Comparison of ENCODE assay signal across 8 mouse cellular contexts in the genomic region with DNA sequence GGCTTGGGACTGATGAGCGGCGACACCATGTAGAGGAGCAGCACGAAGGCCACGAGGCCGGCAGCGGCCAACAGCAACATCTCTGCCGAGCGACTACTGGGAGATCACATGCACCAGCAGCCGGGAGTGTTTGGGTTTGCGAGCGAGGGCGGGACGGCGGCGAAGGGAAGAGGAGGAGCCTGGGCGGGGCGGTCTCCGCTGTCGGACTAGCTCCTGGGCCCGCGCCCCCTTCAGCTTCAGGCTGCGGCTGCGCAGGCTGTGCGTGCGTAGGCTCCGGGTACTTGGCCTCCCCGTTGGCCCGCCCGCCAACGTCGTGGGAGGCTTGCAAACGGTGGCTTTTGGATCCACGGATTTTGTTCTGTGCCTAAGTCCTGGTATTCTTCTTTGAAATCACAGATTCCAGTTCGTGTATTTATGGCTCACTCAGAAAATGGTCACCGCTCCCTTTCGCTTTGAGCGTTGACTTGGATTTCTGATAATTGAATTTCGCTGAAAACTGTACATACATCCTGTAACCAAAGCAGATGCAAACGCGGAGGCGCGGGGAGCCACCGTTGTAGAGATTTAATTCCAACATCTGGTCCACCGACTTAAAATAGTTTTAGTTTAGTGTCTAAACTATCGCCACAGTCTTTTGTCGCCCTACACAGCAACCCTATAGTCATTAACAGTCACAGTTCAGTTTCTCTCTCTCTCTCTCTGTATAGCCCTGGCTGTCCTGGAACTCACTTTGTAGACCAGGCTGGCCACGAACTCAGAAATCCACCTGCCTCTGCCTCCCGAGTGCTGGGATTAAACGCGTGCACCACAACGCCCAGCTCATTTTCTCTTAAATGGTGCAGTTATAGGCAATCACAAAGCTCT. TPM values are rescaled to one million over a fixed set of nuclear protein-coding genes. Genes with fewer than 3 reads are reported as not detected.
DNase-seq lines count a peak whose midpoint lies in the region; ATAC-seq and TF ChIP-seq lines count a peak whose summit lies in the region.

A gene (minus strand): TSS at position 156 of the 864 bp plus-strand sequence.

- H3K79me2 ChIP-seq in CH12.LX (replicated peaks; ENCODE audit: control insufficient read depth, extremely low read depth, insufficient read depth, poor library complexity, severe bottlenecking) = no peaks in the 10 kb centered on the region

- peak; percentile 83 for TF ChIP-seq POLR2A in CH12.LX (IDR thresholded peaks at IDR 0.05; ENCODE audit: low read depth, low read length)

- no peaks in the 10 kb centered on the region for H3K27me3 ChIP-seq in CH12.LX (replicated peaks)
- H3K27me3 ChIP-seq in forebrain, embryonic 11.5 days (ENCODE audit: control insufficient read depth, insufficient read depth, low read length) = no peaks in the 10 kb centered on the region
- no peaks in the 10 kb centered on the region for H3K27me3 ChIP-seq in heart, embryonic 16.5 days (ENCODE audit: control insufficient read depth, insufficient read depth, low read length)
- H3K27me3 ChIP-seq in liver, embryonic 15.5 days = no peaks in the 10 kb centered on the region
- no peaks in the 10 kb centered on the region for H3K27me3 ChIP-seq in neural tube, embryonic 12.5 days (replicated peaks)

- H3K9me3 ChIP-seq in CH12.LX (replicated peaks; ENCODE audit: low read length) = no peaks in the 10 kb centered on the region
- no peaks in the 10 kb centered on the region for H3K9me3 ChIP-seq in forebrain, embryonic 11.5 days (ENCODE audit: control insufficient read depth, low read length)
- no peaks in the 10 kb centered on the region for H3K9me3 ChIP-seq in heart, embryonic 16.5 days (replicated peaks; ENCODE audit: control insufficient read depth, low read length)
- H3K9me3 ChIP-seq in liver, embryonic 15.5 days (replicated peaks) = no peaks in the 10 kb centered on the region
- H3K9me3 ChIP-seq in neural tube, embryonic 12.5 days = no peaks in the 10 kb centered on the region

- peak within 1 kb of the TSS; percentile 36 for H3K27ac ChIP-seq in CH12.LX (ENCODE audit: insufficient read depth, low read depth)
- H3K27ac ChIP-seq in forebrain, embryonic 11.5 days (ENCODE audit: low read depth, low read length) = peak within 1 kb of the TSS; percentile 71
- H3K27ac ChIP-seq in heart, embryonic 16.5 days (ENCODE audit: low read length) = peak within 1 kb of the TSS; percentile 93
- H3K27ac ChIP-seq in liver, embryonic 15.5 days (replicated peaks) = peak within 1 kb of the TSS; percentile 90
- 0 out of 2 replicates have a peak within 1 kb of the TSS, but pooled peaks have one; percentile 53 for H3K27ac ChIP-seq in neural tube, embryonic 12.5 days

- peak within 1 kb of the TSS; percentile 63 for H3K4me2 ChIP-seq in CH12.LX (ENCODE audit: insufficient read depth, low read depth, poor library complexity, severe bottlenecking)
- H3K4me2 ChIP-seq in forebrain, embryonic 11.5 days (ENCODE audit: low read depth, low read length, severe bottlenecking) = peak within 1 kb of the TSS; percentile 97
- peak within 1 kb of the TSS; percentile 99 for H3K4me2 ChIP-seq in heart, embryonic 16.5 days (ENCODE audit: low read depth, low read length)
- H3K4me2 ChIP-seq in liver, embryonic 15.5 days = peak within 1 kb of the TSS; percentile 99
- peak within 1 kb of the TSS; percentile 76 for H3K4me2 ChIP-seq in neural tube, embryonic 12.5 days (replicated peaks)

- H3K36me3 ChIP-seq in CH12.LX (replicated peaks in 1 of 2; ENCODE audit: control insufficient read depth in 1 of 2, insufficient read depth in 1 of 2, low read length in 1 of 2) = peaks cover 2 to 34% of the 10 kb centered on the region in 2 experiments
- H3K36me3 ChIP-seq in forebrain, embryonic 11.5 days (ENCODE audit: control insufficient read depth, insufficient read depth, low read length) = no peaks in the 10 kb centered on the region
- H3K36me3 ChIP-seq in heart, embryonic 16.5 days (ENCODE audit: control insufficient read depth, insufficient read depth) = no peaks in the 10 kb centered on the region
- H3K36me3 ChIP-seq in liver, embryonic 15.5 days (replicated peaks) = 0 out of 2 replicates have a peak, but pooled peaks cover under 1% of the 10 kb centered on the region
- peaks cover 11% of the 10 kb centered on the region; the same call in 1 of the 2 replicates for H3K36me3 ChIP-seq in neural tube, embryonic 12.5 days

- TF ChIP-seq RAD21 in CH12.LX (IDR thresholded peaks at IDR 0.05; ENCODE audit: low read depth, low read length) = no peak

- peaks cover 7 to 19% of the 10 kb centered on the region in 2 experiments for H3K4me1 ChIP-seq in CH12.LX (ENCODE audit: control insufficient read depth in 1 of 2, insufficient read depth in 2 of 2)
- H3K4me1 ChIP-seq in forebrain, embryonic 11.5 days (replicated peaks; ENCODE audit: control insufficient read depth, insufficient read depth, low read length) = peaks cover 6% of the 10 kb centered on the region; the same call in 1 of the 2 replicates
- H3K4me1 ChIP-seq in heart, embryonic 16.5 days (ENCODE audit: control insufficient read depth, insufficient read depth, low read length) = peaks cover 14% of the 10 kb centered on the region
- H3K4me1 ChIP-seq in liver, embryonic 15.5 days (replicated peaks) = peaks cover 24% of the 10 kb centered on the region
- H3K4me1 ChIP-seq in neural tube, embryonic 12.5 days = peaks cover 11% of the 10 kb centered on the region

- TF ChIP-seq EP300 in CH12.LX (IDR thresholded peaks at IDR 0.05; ENCODE audit: low read length) = no peak

- peak within 1 kb of the TSS; percentile 39 for H3K9ac ChIP-seq in CH12.LX (ENCODE audit: insufficient read depth, low read depth)
- peak within 1 kb of the TSS; percentile 72 for H3K9ac ChIP-seq in forebrain, embryonic 11.5 days (ENCODE audit: low read length)
- H3K9ac ChIP-seq in heart, embryonic 16.5 days (ENCODE audit: low read length) = peak within 1 kb of the TSS; percentile 87
- H3K9ac ChIP-seq in liver, embryonic 15.5 days = peak within 1 kb of the TSS; percentile 74
- peak within 1 kb of the TSS; percentile 58 for H3K9ac ChIP-seq in neural tube, embryonic 12.5 days

- DNase-seq in CH12.LX (ENCODE audit: extremely low read depth) = peak; percentile 93
- peak; percentile 88 for DNase-seq in c-Kit-positive CD71-positive TER-119-negative erythroid progenitor cells, embryonic 14.5 days (ENCODE audit: low read depth)
- peak; percentile 97 for DNase-seq in forebrain, embryonic 11.5 days (ENCODE audit: low spot score)
- peak; percentile 98 for DNase-seq in kidney, postnatal 36 days
- DNase-seq in telencephalon, adult 2 months (ENCODE audit: low read depth, low spot score) = peak; percentile 98

- 3% methylated on average over 50 of the region's 51 CpGs for WGBS in forebrain, embryonic 11.5 days
- 3% methylated on average over 51 of the region's 51 CpGs for WGBS in heart, embryonic 16.5 days
- 1% methylated on average over 51 of the region's 51 CpGs for WGBS in liver, embryonic 15.5 days (ENCODE audit: insufficient replicate concordance)
- 4% methylated on average over 46 of the region's 51 CpGs for WGBS in neural tube, embryonic 12.5 days

- H3K4me3 ChIP-seq in CH12.LX (replicated peaks in 1 of 3; ENCODE audit: low read depth in 2 of 3, low read length in 2 of 3, poor library complexity in 1 of 3) = peak within 1 kb of the TSS; percentile 86 to 98 (median 86)
- peak within 1 kb of the TSS; percentile 64 for H3K4me3 ChIP-seq in forebrain, embryonic 11.5 days (ENCODE audit: low read depth, low read length)
- H3K4me3 ChIP-seq in heart, embryonic 16.5 days (ENCODE audit: low read length) = peak within 1 kb of the TSS; percentile 91
- peak within 1 kb of the TSS; percentile 73 for H3K4me3 ChIP-seq in liver, embryonic 15.5 days (replicated peaks)
- peak within 1 kb of the TSS; percentile 53 for H3K4me3 ChIP-seq in neural tube, embryonic 12.5 days

- dilution Hi-C loops in CH12.LX (cut with MboI; ENCODE audit: extremely low pct_ligation_motif_present, extremely low pct_unique_long_range_greater_than_20kb, low sequenced_read_pairs) = no loop called here

- in situ Hi-C loops in CH12.LX (cut with MboI; ENCODE audit: low pct_ligation_motif_present, low pct_unique_long_range_greater_than_20kb, low sequenced_read_pairs) = no loop called here

- ATAC-seq in forebrain, embryonic 11.5 days (replicated peaks; ENCODE audit: low FRiP score) = peak; percentile 99
- ATAC-seq in heart, embryonic 16.5 days (replicated peaks; ENCODE audit: extremely low read depth, insufficient read depth, low FRiP score) = peak; percentile 100
- peak; percentile 99 for ATAC-seq in liver, embryonic 15.5 days (ENCODE audit: insufficient read depth)
- peak; percentile 99 for ATAC-seq in neural tube, embryonic 12.5 days (ENCODE audit: low FRiP score, low read depth)

- no peak for TF ChIP-seq CTCF in CH12.LX (conservative IDR thresholded peaks at IDR 0.05 in 1 of 2, IDR thresholded peaks at IDR 0.05 in 1 of 2; ENCODE audit: low read depth in 2 of 2, low read length in 2 of 2)

TF ChIP-seq in CH12.LX, 34 proteins besides CTCF, POLR2A, EP300 and RAD21 (continues in another document):
- TF ChIP-seq HCFC1 (IDR thresholded peaks at IDR 0.05; ENCODE audit: low read depth, low read length) = peak; percentile 52; the same call in 1 of the 2 replicates
- no peak for TF ChIP-seq ZKSCAN1 (IDR thresholded peaks at IDR 0.05; ENCODE audit: borderline replicate concordance, low read depth, low read length)
- peak; percentile 57; the same call in 1 of the 2 replicates for TF ChIP-seq ZMIZ1 (IDR thresholded peaks at IDR 0.05; ENCODE audit: low read depth, low read length)
- no peak for TF ChIP-seq USF2 (conservative IDR thresholded peaks at IDR 0.05; ENCODE audit: low read depth, low read length)
- TF ChIP-seq IRF4 (IDR thresholded peaks at IDR 0.05; ENCODE audit: low read depth, low read length) = peak; percentile 45; the same call in 1 of the 2 replicates
- TF ChIP-seq MYC (IDR thresholded peaks at IDR 0.05; ENCODE audit: low read depth, low read length) = peak; percentile 39; the same call in 1 of the 2 replicates
- peak; percentile 56; the same call in 1 of the 2 replicates for TF ChIP-seq TBP (conservative IDR thresholded peaks at IDR 0.05; ENCODE audit: low read depth, low read length)
- TF ChIP-seq MAX (IDR thresholded peaks at IDR 0.05; ENCODE audit: low read length) = peak; percentile 89
- peak; percentile 72 for TF ChIP-seq NELFE (IDR thresholded peaks at IDR 0.05; ENCODE audit: low read depth, low read length)
- TF ChIP-seq KAT2A (IDR thresholded peaks at IDR 0.05; ENCODE audit: insufficient replicate concordance, low read length) = peak; percentile 58; the same call in 1 of the 2 replicates
- peak; percentile 99 for TF ChIP-seq NRF1 (IDR thresholded peaks at IDR 0.05; ENCODE audit: low read depth, low read length)

RNA-seq across cellular contexts. Expression of the gene that starts here (rescaled TPM):
- total RNA-seq in CH12.LX (2012; rRNA removed) (4.7 and 6.4 TPM in 2 replicates), CH12.LX (2014; rRNA removed) (3.3 and 3.8 TPM in 2 replicates)
- 6.3 and 8.5 TPM in 2 replicates for polyA plus RNA-seq in CH12.LX (2012; ENCODE audit: insufficient read length, low read depth)
- polyA plus RNA-seq in forebrain, embryonic 11.5 days (2014; fragmentation: Nextera tagmentation; extraction: Ambion mirVana) = 8.9 and 9.0 TPM in 2 replicates
- polyA plus RNA-seq in heart, embryonic 16.5 days (2015; fragmentation: Nextera tagmentation; extraction: Ambion mirVana) = 10.1 and 10.9 TPM in 2 replicates
- polyA plus RNA-seq in liver, embryonic 15.5 days (2015; fragmentation: Nextera tagmentation; extraction: Ambion mirVana) = 3.0 and 3.7 TPM in 2 replicates
- polyA plus RNA-seq in neural tube, embryonic 12.5 days (2016; fragmentation: Nextera tagmentation; extraction: Ambion mirVana) = 8.3 and 8.7 TPM in 2 replicates

Comparison
In these comparisons a context has a peak if more than half of its experiments do, and no peak if none do; other contexts are left out.
1. Peak in every context shown above with its lines: DNase-seq, ATAC-seq, H3K4me3 ChIP-seq and H3K27ac ChIP-seq.
2. H3K27ac ChIP-seq: peak in every context shown above with its lines; median percentile 93 in heart, embryonic 16.5 days; 90 in liver, embryonic 15.5 days; 71 in forebrain, embryonic 11.5 days; 53 in neural tube, embryonic 12.5 days; 36 in CH12.LX.